Mouse (Mus musculus) liver, adult 2 months (tissue): ENCODE data around the gene Mprip.

Experiments
- CTCF ChIP-seq: fragments of 200-500 bp; IDR thresholded peaks from 2 replicates; pipeline ENCODE4 v1.5.1; 2011; ENCODE audit warnings: low read depth, low read length, control low read depth
- POLR2A ChIP-seq: fragments of 200-500 bp; IDR thresholded peaks from 2 replicates; pipeline ENCODE4 v1.6.1; 2011; ENCODE audit warnings: low read length, control low read depth; ENCODE audit not compliant: insufficient read depth; ENCODE audit errors: extremely low read depth

DNA sequence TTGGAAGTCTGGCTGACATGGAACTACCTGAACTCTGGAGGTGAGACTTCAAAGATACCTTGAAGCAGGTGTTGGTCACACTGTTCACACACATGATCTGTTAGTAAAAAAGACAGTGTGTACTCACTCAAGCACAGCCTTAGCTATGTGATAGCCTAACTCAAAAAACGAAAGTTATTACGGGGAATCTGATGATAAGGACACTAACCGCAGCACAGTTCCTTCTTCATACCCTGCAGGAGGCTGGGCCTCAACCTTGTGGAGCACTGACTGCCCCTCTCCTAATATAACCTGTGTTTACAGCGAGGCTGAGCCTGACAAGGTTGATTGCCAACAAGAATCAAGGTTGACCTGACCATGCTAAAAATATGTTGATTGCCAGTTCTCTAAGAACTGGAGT lies 113.4 kb downstream of the Mprip start:
- TF ChIP-seq POLR2A (no peak), CTCF (no peak)
